Mouse (Mus musculus) embryonic facial prominence, embryonic 11.5 days (tissue): ENCODE measurements around the gene Pcx. TPM values are rescaled to one million over a fixed set of nuclear protein-coding genes. Genes with fewer than 3 reads are reported as not detected.

Source experiments
- ATAC-seq: fragments of 200-750 bp; cut with Nextera tagmentation; replicated peaks from 2 replicates; pipeline ENCODE4 v1.8.0; 2017; ENCODE audit warnings: low read depth; ENCODE audit not compliant: insufficient number of reproducible peaks, low FRiP score, low TSS enrichment
- DNase-seq: peaks from one replicate; pipeline ENCODE4 v3.0.0-alpha.2; 2015; ENCODE audit warnings: low spot score
- H3K27ac ChIP-seq: fragments of 300-500 bp; sonication (generic); replicated peaks from 2 replicates; pipeline ENCODE4 v1.5.1; 2014; ENCODE audit warnings: mild to moderate bottlenecking, low read depth, low read length, control low read depth
- H3K27me3 ChIP-seq: fragments of 300-500 bp; sonication (generic); 2 replicates; pipeline ENCODE4 v1.6.1; 2014; ENCODE audit warnings: mild to moderate bottlenecking, low read length, moderate library complexity, mixed read lengths; ENCODE audit not compliant: control insufficient read depth, insufficient read depth
- H3K36me3 ChIP-seq: fragments of 300-500 bp; sonication (generic); replicated peaks from 2 replicates; pipeline ENCODE4 v1.6.1; 2014; ENCODE audit warnings: low read depth, mild to moderate bottlenecking, low read length, moderate library complexity, mixed read lengths; ENCODE audit not compliant: control insufficient read depth, insufficient read depth
- H3K4me1 ChIP-seq: fragments of 300-500 bp; sonication (generic); 2 replicates; pipeline ENCODE4 v1.6.1; 2014; ENCODE audit warnings: low read length, mixed read lengths; ENCODE audit not compliant: control insufficient read depth, insufficient read depth
- H3K4me2 ChIP-seq: fragments of 300-500 bp; sonication (generic); 2 replicates; pipeline ENCODE4 v1.6.1; 2014; ENCODE audit warnings: low read depth, mild to moderate bottlenecking, control low read depth, low read length, moderate library complexity
- H3K4me3 ChIP-seq: fragments of 300-500 bp; sonication (generic); 2 replicates; pipeline ENCODE4 v1.5.1; 2014; ENCODE audit warnings: low read depth, low read length, control low read depth
- H3K9ac ChIP-seq: fragments of 300-500 bp; sonication (generic); replicated peaks from 2 replicates; pipeline ENCODE4 v1.6.1; 2014; ENCODE audit warnings: mild to moderate bottlenecking, control low read depth, low read length
- H3K9me3 ChIP-seq: fragments of 300-500 bp; sonication (generic); replicated peaks from 2 replicates; pipeline ENCODE4 v1.6.1; 2016; ENCODE audit warnings: mild to moderate bottlenecking, low read length, inconsistent platforms, mixed read lengths; ENCODE audit not compliant: control insufficient read depth
- WGBS: fragments of 180-500 bp; shearing (Covaris S2); extraction: QIAGEN DNeasy Blood & Tissue Kit; methylation state at CpG from one replicate; pipeline ENCODE4 v1.1.7; 2014; 5-methylcytosine and 5-hydroxymethylcytosine counted together
- polyA plus RNA-seq: library from polyadenylated mRNA; unstranded; fragments of >200 nt; fragmentation: Nextera tagmentation; extraction: Ambion mirVana; gene quantifications from 2 replicates; pipeline ENCODE4 v1.2.1, GENCODE M21; 2014

The Pcx gene
- polyA plus RNA-seq, 1 experiment from 2014 or later, result 15.4 TPM

- 74% methylated on average over 4 of the region's 4 CpGs for WGBS
- no peak for DNase-seq
- Histone ChIP-seq H3K9me3 (no peaks in the 10 kb centered on the region), H3K4me2 (no peak overlapping the region), H3K36me3 (no peaks in the 10 kb centered on the region), H3K9ac (no peak overlapping the region), H3K4me1 (no peaks in the 10 kb centered on the region), H3K4me3 (no peak overlapping the region), H3K27me3 (no peaks in the 10 kb centered on the region), H3K27ac (no peak overlapping the region)
- ATAC-seq, result no peak
Observed at GRCm38 (mm10) chr19:4568832-4569231, 58.6 kb downstream of the Pcx start.

DNA sequence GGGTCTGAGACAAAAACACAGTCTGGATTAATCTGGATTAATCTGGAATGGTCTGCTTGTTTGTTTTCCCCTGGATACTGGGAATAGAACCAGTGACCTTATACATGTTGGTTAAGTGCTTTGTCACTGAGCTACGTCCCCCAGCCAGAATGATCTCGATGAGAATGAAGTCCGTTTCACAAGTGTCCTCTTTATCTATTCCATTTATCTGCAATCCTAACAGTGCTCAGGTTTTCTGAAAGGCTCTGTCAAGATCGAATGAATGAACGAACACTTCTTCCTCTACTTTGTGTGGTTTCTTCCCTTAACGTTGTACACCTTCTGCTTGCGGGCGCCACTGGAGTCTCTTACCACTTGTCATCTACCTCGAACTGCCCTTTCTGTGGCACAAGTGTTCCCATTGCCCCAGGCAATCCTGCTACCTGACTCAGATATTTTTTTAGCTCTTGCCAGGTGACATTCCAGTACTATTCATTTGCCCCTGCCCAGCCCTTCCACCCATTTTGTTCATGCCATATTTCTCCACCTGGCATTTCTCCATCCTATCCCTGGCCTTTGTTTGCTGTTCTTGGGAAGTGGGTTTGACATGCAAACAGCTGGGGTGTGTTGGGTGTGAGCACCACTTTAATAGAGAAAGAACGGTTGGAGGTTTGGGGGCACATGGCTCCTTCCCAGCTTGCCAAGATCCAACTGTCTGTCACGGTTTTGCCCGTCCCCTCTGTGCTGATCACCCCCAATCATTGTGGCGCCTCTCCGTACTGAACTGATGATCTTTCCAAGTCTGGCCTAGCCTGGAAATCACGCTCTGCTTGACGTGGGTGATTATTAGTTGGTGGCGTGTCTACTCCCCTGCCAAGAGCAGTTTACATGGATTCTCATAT is 59.3 kb downstream of the Pcx start:
- Histone ChIP-seq H3K36me3 (no peaks in the 10 kb centered on the region), H3K4me2 (no peak overlapping the region), H3K27ac (no peak overlapping the region), H3K4me1 (no peaks in the 10 kb centered on the region), H3K4me3 (no peak overlapping the region), H3K9ac (no peak overlapping the region), H3K27me3 (no peaks in the 10 kb centered on the region), H3K9me3 (no peaks in the 10 kb centered on the region)
- 85% methylated on average over 17 of the region's 17 CpGs for WGBS
- DNase-seq, result no peak
- no peak for ATAC-seq

DNA sequence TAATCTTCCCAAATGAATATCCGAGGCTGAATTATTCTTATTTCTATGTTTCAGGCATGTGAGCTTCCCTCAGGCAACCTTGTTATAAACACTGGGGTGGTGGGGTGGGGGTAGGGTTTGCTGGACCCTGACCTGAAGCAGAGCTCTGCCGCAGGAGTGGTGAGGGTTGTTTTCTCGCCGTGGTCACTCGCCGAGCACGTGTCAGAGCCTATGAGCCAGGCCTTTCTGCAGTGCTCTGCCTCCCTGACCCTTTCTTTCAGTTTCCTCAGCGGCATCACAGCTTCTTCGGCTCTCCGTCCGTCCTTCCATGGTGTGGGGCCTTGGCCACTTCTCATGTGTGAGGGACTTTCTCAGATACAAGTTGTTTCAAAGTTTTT is 60.0 kb downstream of the Pcx start:
- H3K27ac ChIP-seq, result no peak overlapping the region
- DNase-seq (no peak), ATAC-seq (no peak)
- H3K9me3 ChIP-seq, result no peaks in the 10 kb centered on the region
- H3K36me3 ChIP-seq, result no peaks in the 10 kb centered on the region
- no peak overlapping the region for H3K9ac ChIP-seq
- H3K4me2 ChIP-seq, result no peak overlapping the region
- no peaks in the 10 kb centered on the region for H3K4me1 ChIP-seq
- no peak overlapping the region for H3K4me3 ChIP-seq
- 82% methylated on average over 11 of the region's 11 CpGs for WGBS
- no peaks in the 10 kb centered on the region for H3K27me3 ChIP-seq

- Histone ChIP-seq H3K4me1 (no peaks in the 10 kb centered on the region), H3K9me3 (no peaks in the 10 kb centered on the region), H3K4me3 (no peak overlapping the region), H3K27ac (no peak overlapping the region), H3K4me2 (no peak overlapping the region), H3K9ac (no peak overlapping the region), H3K36me3 (no peaks in the 10 kb centered on the region), H3K27me3 (no peaks in the 10 kb centered on the region)
- 86% methylated on average over 6 of the region's 6 CpGs for WGBS
- ATAC-seq (no peak), DNase-seq (no peak)
Observed at GRCm38 (mm10) chr19:4570815-4571214, 60.5 kb downstream of the Pcx start.

DNA sequence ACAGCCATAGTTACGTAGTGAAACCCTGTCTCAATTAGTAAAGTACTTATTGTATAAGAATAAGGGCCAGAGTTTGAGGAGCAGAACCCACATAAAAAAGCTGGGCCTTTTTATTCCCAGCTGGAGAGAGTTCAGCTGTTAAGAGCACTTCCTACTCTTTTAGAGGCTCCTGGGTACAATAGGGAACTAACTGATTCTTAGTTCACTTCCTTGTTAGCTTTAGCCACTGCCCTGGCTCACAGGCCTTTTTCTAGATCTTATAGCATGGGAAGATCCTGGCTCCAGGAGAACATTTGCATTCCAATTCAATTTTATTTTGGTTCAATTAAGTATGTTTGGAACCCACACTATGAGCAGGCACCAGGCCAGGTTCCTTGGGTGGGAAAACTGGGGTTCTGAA is 61.4 kb downstream of the Pcx start:
- H3K4me1 ChIP-seq, result no peaks in the 10 kb centered on the region
- no peaks in the 10 kb centered on the region for H3K36me3 ChIP-seq
- H3K9me3 ChIP-seq, result no peaks in the 10 kb centered on the region
- WGBS, result 76% methylated on average over 1 of the region's 1 CpGs
- DNase-seq (no peak), ATAC-seq (no peak)
- no peak overlapping the region for H3K27ac ChIP-seq
- H3K9ac ChIP-seq, result no peak overlapping the region
- H3K27me3 ChIP-seq, result no peaks in the 10 kb centered on the region
- no peak overlapping the region for H3K4me2 ChIP-seq
- no peak overlapping the region for H3K4me3 ChIP-seq

GRCm38 (mm10) chr19:4572061-4572460 is 61.8 kb downstream of the Pcx start:
- 73% methylated on average over 4 of the region's 4 CpGs for WGBS
- Histone ChIP-seq H3K27ac (no peak overlapping the region), H3K27me3 (no peaks in the 10 kb centered on the region), H3K4me2 (no peak overlapping the region), H3K36me3 (no peaks in the 10 kb centered on the region), H3K9me3 (no peaks in the 10 kb centered on the region), H3K4me3 (no peak overlapping the region), H3K4me1 (no peaks in the 10 kb centered on the region), H3K9ac (no peak overlapping the region)
- ATAC-seq (no peak), DNase-seq (no peak)

DNA sequence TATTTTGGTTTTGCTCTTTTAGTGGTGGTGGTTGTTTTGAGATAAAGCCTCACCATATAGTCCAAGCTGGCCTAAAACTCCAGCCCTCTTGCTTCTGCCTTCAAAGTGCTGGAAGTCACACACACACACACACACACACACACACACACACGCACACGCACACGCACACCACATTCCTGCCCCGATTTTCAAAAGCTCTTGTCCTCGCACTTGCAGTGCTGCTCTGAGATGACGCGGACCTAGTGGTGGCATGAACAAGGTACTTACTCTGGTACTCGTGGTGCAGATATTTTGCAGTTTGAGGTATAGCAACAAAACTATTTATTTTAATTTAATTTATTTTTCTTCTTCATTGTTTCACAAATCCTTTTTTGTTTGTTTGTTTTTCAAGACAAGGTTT is 62.2 kb downstream of the Pcx start:
- WGBS, result 83% methylated on average over 8 of the region's 8 CpGs
- no peak for DNase-seq

DNA sequence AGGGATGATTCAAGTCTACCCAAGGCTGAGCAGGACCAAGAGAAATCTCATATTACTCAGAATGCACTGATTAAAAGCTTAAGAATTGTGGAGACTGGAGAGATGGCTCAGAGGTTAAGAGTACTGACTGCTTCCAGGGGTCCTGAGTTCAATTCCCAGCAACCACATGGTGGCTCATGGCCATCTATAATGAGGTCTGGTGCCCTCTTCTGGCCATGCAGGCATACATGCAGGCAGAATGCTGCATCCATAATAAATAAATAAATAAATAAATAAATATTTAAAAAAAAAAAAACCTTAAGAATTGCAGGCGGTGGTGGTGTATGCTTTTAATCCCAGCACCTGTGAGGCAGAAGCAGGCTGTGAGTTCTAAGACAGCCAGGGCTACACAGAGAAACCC is 63.0 kb downstream of the Pcx start:
- 90% methylated on average over 1 of the region's 1 CpGs for WGBS

More for the DNA sequence above, 62.2 kb downstream of the Pcx start:
- no peak overlapping the region for H3K27ac ChIP-seq
- no peak overlapping the region for H3K4me3 ChIP-seq
- no peaks in the 10 kb centered on the region for H3K27me3 ChIP-seq
- H3K9me3 ChIP-seq, result no peaks in the 10 kb centered on the region
- no peaks in the 10 kb centered on the region for H3K4me1 ChIP-seq
- no peak overlapping the region for H3K4me2 ChIP-seq
- H3K9ac ChIP-seq, result no peak overlapping the region
- no peaks in the 10 kb centered on the region for H3K36me3 ChIP-seq
- ATAC-seq, result no peak

More for the DNA sequence above, 63.0 kb downstream of the Pcx start:
- no peaks in the 10 kb centered on the region for H3K4me1 ChIP-seq
- DNase-seq, result no peak
- no peak overlapping the region for H3K4me3 ChIP-seq
- H3K9ac ChIP-seq, result no peak overlapping the region
- no peak overlapping the region for H3K27ac ChIP-seq
- ATAC-seq, result no peak
- no peaks in the 10 kb centered on the region for H3K27me3 ChIP-seq
- H3K9me3 ChIP-seq, result no peaks in the 10 kb centered on the region
- no peaks in the 10 kb centered on the region for H3K36me3 ChIP-seq
- H3K4me2 ChIP-seq, result no peak overlapping the region
